Mouse (Mus musculus) thymus, postnatal 0 days (tissue): ENCODE measurements around the gene Gm39115. TPM values are rescaled to one million over a fixed set of nuclear protein-coding genes. Genes with fewer than 3 reads are reported as not detected.
"Not testable (repeated sequence)": the region's sequence is repeated elsewhere in the genome, so short reads cannot be mapped to it uniquely, and the experiment has no call there.

Source experiments
- DNase-seq: peaks from one replicate; pipeline ENCODE4 v3.0.0-alpha.2; 2015; ENCODE audit warnings: low spot score
- polyA plus RNA-seq: library from polyadenylated mRNA; unstranded; fragments of >200 nt; fragmentation: Nextera tagmentation; extraction: Ambion mirVana; gene quantifications from 2 replicates; pipeline ENCODE4 v1.2.1, GENCODE M21; 2015

Gm39115 gene
- not detected in 2 replicates for polyA plus RNA-seq

DNA sequence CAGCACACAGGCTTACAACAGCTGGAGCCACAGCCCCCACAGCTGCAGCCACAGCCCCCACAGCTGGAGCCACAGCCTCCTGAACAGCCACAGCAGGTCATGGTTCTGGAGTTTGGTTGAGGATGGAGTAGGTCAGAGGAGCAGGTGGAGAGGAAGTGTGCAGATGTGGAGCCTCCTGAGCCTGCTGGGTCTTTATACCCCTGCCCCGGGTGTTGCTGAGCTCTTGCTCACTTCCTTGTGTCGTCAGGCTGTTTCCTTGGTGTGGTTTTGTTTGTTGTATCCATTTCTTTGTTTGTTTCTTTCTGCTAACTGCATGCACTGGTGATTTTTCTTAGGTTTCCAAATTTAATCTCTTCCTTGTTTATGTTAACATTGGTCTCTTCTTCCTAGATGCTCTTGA lies at the start of gene Gm39115:
Gm39115 (minus strand) TSS at position 101 of the 400 bp plus-strand sequence.
- DNase-seq: not testable (repeated sequence)

DNA sequence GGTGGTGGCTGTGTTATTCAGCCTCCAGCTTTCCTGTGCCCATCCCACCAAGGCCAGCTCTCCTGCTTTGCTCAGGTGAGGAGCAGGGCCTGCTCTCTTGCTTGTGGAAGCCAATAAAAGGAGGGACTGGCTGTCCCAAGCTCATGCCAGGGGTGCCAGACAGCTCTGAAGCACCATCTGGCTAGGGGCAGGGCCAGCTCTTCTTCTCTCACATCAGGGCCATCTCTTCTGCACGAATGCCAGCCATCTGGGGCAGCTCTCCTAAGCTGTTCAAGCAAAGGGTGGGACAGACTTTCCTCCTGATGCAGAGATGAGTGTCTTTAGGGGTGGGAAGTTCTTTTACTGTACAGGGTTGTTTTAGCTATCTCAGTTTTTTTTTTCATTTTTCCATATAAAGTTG lies 45.2 kb upstream of the Gm39115 start:
- no peak for DNase-seq

DNA sequence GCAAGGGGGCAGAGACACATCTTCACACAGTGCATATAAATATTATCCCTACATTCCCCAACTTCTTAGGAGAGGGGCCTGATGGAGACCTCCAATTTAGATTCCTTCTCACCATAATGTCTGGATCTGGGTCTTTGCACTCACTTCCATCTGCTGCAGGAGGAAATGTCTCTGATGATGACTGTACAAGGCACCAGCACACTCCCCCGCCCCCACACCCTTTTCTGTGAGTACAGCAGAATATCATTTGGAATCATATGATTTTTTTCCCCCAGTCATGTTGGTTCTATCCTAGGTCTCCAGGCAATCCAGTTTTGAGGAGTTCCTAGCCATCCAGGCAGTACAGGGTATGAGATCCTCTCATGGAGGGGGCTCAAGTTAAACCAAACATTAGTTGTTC lies 42.9 kb upstream of the Gm39115 start:
- no peak for DNase-seq

DNA sequence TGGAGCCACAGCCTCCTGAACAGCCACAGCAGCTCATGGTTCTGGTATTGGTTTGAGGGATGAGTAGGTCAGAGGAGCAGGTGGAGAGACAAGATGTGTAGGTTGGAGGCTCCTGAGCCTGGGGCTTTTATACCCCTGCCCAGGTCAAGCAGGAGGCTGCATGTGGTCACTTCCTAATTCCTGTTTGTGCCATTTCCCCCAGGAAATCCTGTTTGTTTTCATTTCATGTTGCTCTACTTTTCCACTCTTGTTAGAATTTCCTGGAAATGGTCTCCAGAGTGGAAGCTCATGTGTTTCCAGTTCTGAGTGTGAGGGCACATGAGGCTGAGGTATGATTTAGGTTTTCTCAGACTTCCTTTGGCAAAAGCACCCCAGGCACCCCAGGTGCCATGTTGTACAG lies 40.1 kb upstream of the Gm39115 start, which contains the start of gene Krtap5-2:
Krtap5-2 (minus strand) TSS at position 101 of the 400 bp plus-strand sequence.
- not testable (repeated sequence) for DNase-seq

DNA sequence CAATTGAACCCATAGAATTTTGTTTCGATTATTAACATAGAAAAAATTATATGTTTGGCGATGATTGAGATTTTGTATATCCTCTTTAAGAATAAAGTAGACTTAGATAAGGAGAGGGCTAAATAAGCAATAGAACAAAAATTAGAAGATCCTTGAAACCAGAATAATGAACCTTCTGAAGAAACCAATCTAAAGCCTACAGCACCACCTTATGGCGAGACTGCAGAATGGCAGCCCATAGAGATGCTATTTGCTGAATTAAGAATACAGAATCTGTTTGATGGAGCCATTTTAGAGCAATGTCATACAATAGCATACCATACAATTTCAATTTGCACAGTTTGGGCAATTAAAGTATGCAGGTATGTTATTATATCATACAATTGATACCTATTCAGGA lies 34.0 kb upstream of the Gm39115 start:
- DNase-seq: peak; percentile 43

DNA sequence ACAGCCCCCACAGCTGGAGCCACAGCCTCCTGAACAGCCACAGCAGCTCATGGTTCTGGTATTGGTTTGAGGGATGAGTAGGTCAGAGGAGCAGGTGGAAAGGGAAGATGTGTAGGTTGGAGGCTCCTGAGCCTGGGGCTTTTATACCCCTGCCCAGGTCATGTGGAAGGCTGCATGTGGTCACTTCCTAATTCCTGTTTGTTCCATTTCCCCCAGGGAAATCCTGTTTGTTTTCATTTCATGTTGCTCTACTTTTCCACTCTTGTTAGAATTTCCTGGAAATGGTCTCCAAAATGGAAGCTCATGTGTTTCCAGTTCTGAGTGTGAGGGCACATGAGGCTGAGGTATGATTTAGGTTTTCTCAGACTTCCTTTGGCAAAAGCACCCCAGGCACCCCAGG lies 29.8 kb upstream of the Gm39115 start, which contains the start of gene Gm4553:
Gm4553 (minus strand) TSS at position 101 of the 400 bp plus-strand sequence.
- not testable (repeated sequence) for DNase-seq

DNA sequence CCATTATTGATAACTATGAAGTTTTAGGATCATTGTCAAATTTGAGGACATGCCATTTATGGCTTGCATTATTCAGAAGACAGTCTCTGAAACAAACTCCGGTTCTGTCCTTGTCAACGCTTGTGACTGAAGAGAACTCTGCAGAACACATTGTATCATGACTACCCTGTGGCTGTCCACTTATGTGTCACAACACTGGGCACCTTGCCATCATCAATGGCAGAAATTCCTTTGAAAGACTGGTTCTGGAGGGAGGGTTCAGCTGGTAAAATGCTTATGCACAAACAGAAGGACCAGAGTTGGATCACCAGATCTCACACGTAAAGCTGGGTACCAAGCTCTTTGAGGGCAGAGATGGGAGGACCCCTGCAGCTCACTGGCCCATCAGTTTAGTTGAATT lies 23.5 kb upstream of the Gm39115 start:
- no peak for DNase-seq

DNA sequence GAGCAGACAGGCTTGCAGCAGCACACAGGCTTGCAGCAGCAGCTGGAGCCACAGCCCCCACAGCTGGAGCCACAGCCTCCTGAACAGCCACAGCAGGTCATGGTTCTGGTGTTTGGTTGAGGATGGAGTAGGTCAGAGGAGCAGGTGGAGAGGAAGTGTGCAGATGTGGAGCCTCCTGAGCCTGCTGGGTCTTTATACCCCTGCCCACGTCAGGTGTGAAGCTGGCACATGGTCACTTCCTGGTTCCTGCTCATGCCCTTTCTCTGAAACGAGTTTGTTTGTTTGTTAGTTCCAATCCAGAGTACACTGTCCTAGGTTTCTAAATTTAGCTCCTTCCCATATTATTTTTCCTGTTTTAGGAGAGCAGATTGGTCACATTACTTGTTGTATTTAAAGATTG lies 21.2 kb upstream of the Gm39115 start, which contains the start of gene Gm29735:
Gm29735 (minus strand) TSS at position 101 of the 400 bp plus-strand sequence.
- not testable (repeated sequence) for DNase-seq

DNA sequence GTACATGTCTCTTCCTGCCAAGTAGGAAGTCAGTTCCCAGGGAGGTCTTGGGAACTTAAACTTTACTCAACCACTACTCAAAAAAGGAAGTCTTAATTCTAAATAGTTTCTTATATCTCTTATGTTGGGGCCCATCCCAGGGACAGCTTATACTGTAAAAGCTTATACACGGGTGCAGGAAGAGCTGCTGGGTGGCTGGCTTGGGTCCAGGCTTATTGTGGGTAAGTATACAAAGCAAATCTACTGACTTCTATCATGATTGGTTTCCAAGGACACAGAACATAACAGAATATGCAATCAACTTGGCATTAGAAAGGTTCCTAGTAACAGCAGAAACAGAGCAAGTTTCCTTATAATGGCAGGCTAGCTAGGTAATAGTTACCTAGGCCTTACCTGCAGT lies 19.5 kb upstream of the Gm39115 start:
- no peak for DNase-seq

DNA sequence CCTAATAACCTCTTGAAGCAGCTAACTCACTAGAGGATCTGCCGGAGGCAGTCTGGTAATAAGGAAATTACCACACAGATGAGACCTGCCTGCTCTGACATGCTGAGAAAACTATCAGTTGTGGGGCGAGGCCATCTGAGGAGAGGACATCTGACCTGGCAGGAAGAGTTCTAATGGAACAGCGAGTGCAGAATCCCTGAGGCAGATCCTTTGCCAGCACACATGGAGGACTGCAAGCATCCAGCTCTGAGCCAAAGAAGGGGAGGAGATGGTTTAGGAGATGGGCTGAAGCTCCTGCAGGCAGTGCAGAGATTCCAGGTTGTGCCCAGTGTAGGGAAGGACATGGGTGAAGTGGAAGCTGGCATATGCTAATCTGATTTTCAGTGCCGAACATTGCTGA lies 16.4 kb upstream of the Gm39115 start:
- no peak for DNase-seq

DNA sequence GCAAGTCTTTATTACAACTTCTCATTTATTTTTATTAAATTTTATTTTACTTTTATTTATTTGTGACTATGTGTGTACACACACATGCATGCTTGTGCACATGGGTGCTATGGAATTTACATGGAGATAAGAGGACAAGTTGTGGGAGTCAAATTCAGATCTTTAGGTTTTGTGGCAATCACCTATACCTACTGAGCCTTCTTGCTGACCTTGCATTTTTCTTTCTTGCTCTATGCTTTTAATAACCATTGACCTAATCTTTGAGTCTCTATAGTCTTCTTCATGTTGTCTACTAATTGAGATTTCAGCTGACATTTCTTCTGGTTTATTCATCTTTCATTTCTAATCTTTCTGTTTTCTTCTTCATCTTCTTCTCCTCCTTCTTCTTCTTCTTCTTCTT lies 12.8 kb upstream of the Gm39115 start:
- no peak for DNase-seq

DNA sequence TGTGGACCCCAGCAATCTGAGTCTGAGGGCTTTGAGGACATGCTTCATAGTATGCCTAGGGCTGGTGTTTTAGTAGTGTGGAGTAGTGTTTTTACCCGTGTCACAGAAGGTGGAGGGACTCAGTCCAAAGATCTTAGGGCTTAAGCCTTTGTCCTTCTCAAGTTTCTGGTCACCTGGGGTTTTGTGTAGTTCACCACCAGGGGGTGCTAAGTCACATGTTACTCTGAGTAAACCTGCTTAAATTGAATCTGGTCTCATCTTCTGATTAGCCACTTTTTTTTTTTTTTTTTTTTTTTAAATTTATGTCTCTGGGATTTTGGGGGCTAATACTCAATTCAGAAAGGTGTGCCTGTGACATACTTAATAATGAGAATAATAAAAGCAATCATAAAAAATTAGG lies 10.2 kb upstream of the Gm39115 start:
- peak; percentile 46 for DNase-seq

DNA sequence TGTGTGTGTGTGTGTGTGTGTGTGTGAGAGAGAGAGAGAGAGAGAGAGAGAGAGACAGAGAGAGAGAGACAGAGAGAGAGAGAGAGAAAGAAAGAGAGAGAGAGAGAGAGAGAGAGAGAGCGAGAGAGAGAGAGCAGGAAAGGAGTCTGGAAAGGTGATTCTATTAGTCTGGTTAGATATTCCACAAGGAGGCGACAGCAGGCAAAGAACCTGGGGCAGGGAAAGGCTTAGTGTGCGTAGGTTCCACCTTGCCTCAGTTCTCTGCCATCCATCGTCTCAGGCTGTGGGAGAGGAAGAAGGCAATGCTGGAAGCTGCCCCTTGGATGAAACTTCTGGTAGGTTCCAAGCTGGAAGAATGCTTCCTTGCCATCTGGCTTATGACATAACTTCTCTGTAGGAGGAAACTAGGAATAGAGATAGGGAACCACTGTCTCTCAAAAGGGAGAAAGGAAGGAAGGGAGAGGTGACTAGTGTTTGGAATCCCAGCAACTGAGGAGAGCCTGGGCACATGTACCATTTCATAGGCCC lies 9.6 kb upstream of the Gm39115 start:
- DNase-seq: no peak

DNA sequence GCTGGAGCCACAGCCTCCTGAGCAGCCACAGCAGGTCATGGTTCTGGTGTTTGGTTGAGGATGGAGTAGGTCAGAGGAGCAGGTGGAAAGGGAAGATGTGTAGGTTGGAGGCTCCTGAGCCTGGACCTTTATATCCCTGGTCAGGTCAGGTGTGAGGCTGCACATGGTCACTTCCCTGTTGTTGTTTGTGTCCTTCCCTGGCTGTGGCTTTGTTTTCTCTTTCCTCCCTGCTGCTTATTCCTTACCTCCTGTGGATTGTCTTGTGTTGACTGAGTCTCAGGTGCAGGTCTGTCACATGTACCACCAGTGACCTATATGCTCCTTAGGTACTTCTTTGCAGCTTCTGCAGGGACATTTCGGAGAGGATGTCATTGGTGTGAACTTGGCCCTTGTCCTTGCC lies 8.7 kb upstream of the Gm39115 start, which contains the start of gene Gm45337:
Gm45337 (minus strand) TSS at position 101 of the 400 bp plus-strand sequence.
- DNase-seq: no peak

DNA sequence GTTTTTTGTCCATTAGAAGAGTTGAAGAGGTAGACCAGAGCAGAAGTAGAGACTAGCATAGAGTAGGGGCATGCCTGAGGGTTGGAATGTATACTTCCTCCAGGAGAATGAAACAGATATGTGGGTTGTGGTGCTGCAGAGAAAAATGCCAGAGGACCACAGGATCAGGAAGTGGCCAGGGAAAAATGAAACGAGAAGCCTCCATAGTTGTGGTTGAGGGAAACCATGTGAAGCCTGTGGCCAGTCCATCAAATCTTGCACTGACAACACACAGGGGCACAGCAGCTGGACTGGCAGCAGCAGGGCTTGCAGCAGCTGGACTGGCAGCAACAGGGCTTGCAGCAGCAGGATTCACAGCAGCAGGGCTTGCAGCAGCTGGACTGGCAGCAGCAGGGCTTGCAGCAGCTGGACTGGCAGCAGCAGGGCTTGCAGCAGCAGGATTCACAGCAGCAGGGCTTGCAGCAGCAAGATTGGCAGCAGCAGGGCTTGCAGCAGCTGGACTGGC lies 7.7 kb upstream of the Gm39115 start:
- DNase-seq: not testable (repeated sequence)

DNA sequence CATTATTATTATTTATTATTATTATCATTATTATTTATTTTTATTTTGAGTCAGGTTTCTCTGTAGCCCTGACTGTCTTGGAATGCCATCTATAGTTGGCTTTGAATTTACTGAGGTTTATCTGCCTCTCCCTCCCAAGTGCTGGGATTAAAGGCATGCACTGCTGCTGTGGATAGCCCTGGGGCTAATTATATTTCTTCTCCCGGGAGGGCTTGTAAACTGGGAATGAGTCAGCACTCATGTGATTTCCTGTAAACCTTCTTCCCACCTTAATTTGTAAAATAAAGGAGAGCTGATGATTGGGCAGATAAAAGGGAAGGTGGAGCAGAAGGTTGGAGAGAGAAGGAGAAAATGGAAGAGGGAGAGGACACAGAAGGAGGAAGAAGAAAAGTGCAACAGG lies 4.9 kb upstream of the Gm39115 start:
- DNase-seq: no peak

DNA sequence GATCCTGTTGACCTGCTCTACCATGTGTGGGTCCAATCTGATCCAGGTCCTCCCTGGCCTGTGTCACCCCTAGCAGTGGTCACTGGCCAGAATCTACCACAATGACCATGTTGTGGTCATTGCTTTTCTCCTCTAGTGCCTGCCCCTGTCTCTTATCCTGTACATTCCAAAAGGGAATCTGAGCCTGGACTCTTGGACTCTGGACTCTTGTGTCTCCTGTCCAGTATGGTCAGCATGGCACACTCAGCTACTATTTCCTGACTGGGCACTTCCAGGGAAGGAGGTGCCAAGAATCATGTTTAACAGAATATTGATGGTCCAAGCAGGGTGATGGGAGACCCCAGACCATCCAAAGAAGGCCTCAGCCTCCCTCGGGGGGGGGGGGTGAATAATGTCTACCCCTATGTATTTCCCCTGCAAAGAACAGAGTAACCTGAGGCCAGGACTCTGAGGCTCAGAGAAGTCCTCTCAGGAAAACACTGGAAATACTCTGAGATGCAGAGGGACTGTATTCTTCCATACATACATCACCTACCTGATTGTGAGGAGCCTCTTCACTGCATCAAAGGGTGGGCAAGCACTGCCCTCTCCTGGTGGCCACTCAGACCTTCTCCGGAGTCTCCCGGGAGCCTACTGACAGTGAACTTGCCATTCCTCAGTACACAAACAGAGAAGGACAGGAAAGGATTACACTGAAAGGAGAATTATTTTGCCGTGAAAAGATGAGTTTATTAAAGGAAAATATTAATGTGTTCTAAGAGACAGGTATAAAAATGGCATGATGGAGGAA lies 1.4 kb downstream of the Gm39115 start:
- no peak for DNase-seq

DNA sequence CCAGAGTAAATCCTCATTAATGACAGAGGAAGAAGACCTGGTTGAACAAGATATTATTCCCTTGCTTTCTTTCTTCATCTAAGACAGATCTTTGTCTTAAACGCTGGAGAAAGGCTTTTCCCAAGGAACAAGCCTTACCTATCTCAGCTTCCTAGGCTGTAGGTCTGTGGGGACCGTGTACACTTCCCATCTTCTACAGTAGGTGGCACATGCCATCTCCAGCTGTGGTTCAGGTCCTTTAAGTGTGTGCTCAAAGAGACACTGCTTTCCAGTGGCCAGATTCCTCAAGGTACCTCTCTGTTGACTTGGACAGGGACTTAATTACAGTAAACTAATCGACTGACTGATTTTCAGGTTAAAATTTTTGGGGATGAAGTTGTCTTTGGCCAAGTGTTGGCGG lies 7.0 kb downstream of the Gm39115 start:
- no peak for DNase-seq

DNA sequence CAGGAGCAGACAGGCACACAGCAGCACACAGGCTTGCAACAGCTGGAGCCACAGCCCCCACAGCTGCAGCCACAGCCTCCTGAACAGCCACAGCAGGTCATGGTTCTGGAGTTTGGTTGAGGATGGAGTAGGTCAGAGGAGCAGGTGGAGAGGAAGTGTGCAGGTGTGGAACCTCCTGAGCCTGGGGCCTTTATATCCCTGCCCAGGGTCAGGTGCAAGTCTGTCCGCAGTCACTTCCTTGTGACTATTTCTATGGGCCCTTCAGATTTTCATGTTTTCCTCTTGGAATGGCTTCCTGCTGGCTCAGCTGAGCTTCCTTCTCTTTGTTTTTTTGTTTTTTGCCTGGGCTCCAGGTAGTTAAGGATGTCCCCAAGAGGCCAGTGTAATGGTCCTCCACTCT lies 15.2 kb downstream of the Gm39115 start, which contains the start of gene Gm45618:
Gm45618 (minus strand) TSS at position 101 of the 400 bp plus-strand sequence.
- not testable (repeated sequence) for DNase-seq

DNA sequence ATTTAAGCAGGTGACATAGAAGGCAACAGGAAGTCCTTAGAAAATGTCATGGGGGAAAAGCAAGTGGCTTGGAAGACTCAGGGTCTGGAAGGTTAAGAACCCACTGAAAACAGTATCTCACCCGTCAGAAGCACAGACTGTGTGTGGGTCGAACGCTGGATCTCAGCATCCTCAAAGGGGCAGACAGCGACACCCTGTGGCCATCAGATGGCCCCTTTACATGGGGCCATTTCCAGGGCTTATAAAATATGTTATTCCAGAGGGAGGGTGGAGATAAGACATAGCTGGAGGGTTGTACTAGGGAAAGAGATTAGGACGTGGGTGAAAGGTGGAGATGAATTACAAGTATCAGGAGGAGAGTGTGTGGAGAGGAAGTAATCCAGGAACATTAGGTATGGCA lies 16.2 kb downstream of the Gm39115 start:
- no peak for DNase-seq

DNA sequence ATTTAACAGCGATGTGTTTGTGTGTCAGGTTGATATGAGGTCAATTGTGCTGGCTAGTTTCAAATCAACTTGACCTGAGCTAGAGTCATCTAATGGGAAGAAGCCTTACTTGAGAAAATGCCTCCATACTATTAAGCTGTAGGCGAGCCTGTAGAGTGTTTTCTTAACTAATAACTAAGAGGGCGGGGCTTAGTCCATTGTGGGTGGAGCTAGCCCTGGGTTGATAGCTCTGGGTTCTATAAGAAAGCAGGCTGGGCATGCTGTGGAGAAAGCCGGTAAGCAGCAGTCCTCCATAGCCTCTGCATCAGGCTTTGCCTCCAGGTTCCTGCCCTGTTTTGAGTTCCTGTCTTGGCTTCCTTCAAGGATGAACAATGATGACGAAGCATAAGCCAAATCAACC lies 31.1 kb downstream of the Gm39115 start:
- DNase-seq: no peak

DNA sequence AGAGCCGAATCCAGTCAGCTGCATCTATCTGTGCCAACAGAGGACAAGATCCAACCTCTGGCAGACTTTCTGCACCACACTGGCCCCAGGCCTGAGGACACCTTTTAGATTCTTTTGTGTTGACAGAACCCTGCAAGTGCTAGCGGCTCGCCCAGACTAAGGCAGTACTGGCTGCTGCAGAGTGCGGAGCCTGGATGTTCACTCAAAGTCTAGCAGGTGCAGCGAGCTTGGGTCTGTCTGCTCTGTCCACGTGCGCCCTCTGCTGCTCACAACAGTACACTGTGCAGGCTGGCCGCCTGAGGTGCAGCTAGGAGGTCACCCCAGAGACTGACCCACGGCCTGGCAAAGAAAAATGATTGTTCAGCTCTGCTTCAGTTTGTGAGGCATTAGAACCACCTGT lies 38.1 kb downstream of the Gm39115 start:
- DNase-seq: peak; percentile 76
